Mouse (Mus musculus) C2C12 (cell line): Measurements from ENCODE around the gene Dok5.

ENCODE experiments used
- CTCF ChIP-seq: IDR thresholded peaks from one replicate; pipeline ENCODE4 v1.5.1; 2011; ENCODE audit not compliant: control insufficient read depth, insufficient read depth, insufficient read length
- FOSL1 ChIP-seq: IDR thresholded peaks from one replicate; pipeline ENCODE4 v1.8.0; 2011; ENCODE audit warnings: mild to moderate bottlenecking, low read length; ENCODE audit not compliant: poor library complexity, insufficient read depth, severe bottlenecking
- MAX ChIP-seq: IDR thresholded peaks from one replicate; pipeline ENCODE4 v1.6.1; 2011; ENCODE audit warnings: mild to moderate bottlenecking, control low read depth
- MYOD1 ChIP-seq: IDR thresholded peaks from one replicate; pipeline ENCODE4 v1.6.1; 2011; ENCODE audit warnings: low read depth; ENCODE audit not compliant: control insufficient read depth, insufficient read length
- USF1 ChIP-seq: IDR thresholded peaks from one replicate; pipeline ENCODE4 v1.6.1; 2011; ENCODE audit warnings: low read depth, mild to moderate bottlenecking, control low read depth, moderate library complexity

- TF ChIP-seq CTCF (no peak), USF1 (no peak), FOSL1 (no peak), MYOD1 (no peak), MAX (no peak)
These were observed 46.0 kb downstream of the Dok5 start for GRCm38 (mm10) chr2:170777572-170777971.
